Mouse (Mus musculus): ENCODE measurements around the gene Syvn1. TPM values are rescaled to one million over a fixed set of nuclear protein-coding genes. Genes with fewer than 3 reads are reported as not detected.
A peak's percentile ranks its signal among the peaks of the same experiment; 100 is the strongest.

The Syvn1 gene
- 33.6 and 46.5 TPM in 2 replicates for total RNA-seq (2014; fragmentation: Nextera tagmentation)
- total RNA-seq (2017), result 3.8 and 8.2 TPM in 2 replicates

DNA sequence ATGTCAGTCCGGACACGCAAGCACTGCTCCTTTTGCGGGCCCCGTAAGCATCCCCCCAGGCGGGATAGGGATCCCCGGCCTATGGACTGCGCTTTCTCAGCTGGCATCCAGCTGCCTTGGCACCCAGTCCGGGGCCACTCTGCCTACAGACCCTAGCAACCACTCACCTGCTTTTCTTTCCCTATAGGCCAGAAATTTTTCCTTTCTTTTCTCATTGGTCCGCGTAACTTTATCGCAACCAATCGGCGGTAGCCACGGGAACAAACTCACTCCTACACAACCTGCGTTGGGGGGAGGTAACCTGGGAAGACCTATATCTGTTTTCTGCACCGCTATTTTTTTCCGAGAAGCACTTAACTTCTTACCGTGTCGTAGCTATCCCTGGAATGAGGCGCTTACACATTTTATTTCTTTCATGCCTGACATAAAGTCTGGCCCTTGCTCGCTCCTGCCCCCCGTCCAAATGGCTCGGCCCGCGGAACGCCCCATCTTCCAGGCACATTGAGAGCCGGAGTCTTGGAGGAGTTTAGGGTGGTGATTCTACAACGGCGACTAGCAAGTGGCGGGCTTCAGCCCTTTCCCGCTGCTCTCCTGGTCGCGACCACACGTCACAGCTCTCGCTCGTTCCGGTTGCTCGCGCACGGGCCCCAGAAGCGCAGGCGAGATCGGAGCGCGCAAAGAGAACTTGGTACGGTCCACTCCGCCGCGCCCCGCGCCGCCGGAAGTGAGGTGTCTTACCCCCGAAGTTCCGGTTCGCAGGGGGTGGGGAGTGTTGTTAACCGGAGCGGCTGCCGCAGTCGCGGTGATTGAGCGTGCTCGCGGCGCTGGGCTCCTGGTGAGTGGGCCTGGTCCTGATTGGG is at the start of gene Syvn1:
Gene Syvn1, plus strand, starts transcription at position 283 of the 860 bp plus-strand sequence.
- peak; percentile 78 for ATAC-seq (replicated peaks; ENCODE audit: poor library complexity, severe bottlenecking)

DNA sequence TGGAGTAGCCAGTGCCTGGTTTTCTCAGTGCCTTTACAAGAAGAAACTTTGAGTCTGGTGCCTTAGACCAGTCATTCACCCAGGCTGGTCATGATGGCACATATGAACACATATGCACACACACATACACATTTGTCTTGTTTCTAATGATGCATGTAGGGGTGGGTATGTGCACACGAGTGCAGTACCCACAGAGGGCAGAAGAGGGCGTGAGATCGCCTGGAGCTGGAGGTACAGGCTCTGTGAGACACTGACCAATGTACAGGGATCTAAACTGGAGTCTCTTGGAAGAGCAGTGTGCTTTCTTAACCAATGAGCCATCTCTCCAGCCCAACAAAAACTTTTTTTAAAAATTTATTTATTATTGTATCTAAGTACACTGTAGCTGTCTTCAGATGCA is 48.2 kb upstream of the Syvn1 start:
- ATAC-seq (replicated peaks; ENCODE audit: poor library complexity, severe bottlenecking), result no peak

DNA sequence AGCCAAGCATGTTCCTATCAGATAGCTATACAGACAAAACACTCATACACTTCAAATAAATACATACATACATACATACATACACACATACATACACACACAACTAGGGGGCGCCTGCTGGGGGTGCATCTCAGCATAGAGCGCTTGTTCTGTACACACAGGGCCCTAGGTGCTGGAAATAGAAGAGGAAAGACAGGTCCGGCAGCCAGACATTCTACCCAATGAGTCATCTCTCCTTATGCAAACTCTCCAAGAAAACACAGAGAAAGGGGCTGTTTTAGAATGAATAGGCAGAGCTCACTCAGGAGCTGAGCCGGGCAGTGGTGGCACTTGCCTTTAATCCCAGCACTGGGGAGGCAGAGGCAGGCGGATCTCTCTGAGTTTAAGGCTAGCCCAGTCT is 46.4 kb upstream of the Syvn1 start:
- no peak for ATAC-seq (replicated peaks; ENCODE audit: poor library complexity, severe bottlenecking)

- no peak for ATAC-seq (replicated peaks; ENCODE audit: poor library complexity, severe bottlenecking)
These were observed 40.8 kb upstream of the Syvn1 start for GRCm38 (mm10) chr19:6005541-6005940.

DNA sequence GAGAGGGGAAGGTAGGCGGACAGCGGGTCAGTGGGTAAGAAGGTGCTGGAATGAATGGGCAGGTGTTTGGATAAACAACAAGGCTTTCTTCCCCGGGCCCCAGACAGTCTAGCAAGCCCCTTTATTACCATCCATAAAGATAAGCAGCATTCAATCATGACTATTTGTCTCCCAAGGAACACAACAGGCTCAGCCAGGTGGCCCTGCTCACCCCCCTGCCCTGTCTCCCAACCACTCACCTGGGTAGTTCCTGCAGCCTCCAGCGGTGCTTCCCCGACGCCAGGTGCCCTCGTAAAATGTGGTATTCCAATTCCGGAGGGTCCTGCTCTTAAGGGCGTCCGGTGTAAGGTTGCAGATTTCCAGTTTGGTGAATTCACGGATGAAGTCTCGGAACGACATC is 39.4 kb upstream of the Syvn1 start:
- no peak for ATAC-seq (replicated peaks; ENCODE audit: poor library complexity, severe bottlenecking)

- ATAC-seq (replicated peaks; ENCODE audit: poor library complexity, severe bottlenecking), result no peak
These were observed 37.2 kb upstream of the Syvn1 start for GRCm38 (mm10) chr19:6009137-6009536.

DNA sequence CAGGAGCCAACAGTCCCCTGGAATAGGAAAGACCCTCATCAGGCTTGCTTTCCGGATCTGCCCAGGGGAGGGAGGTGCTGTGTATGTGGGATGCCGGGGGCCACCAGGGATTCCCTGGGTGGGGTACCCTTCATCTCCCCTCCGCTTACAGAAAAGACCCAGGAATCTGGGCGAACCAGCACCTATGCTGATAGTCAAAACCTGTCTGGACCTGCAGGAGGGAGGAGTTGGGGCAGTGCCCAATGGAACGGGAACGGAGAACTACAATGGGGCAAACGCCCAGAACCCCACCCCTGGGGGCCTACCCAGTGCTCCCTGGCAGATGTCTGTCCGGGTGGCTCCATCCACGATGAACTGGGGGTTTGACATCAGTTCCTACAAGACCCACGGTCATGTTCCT is 32.7 kb upstream of the Syvn1 start:
- ATAC-seq (replicated peaks; ENCODE audit: poor library complexity, severe bottlenecking), result no peak

DNA sequence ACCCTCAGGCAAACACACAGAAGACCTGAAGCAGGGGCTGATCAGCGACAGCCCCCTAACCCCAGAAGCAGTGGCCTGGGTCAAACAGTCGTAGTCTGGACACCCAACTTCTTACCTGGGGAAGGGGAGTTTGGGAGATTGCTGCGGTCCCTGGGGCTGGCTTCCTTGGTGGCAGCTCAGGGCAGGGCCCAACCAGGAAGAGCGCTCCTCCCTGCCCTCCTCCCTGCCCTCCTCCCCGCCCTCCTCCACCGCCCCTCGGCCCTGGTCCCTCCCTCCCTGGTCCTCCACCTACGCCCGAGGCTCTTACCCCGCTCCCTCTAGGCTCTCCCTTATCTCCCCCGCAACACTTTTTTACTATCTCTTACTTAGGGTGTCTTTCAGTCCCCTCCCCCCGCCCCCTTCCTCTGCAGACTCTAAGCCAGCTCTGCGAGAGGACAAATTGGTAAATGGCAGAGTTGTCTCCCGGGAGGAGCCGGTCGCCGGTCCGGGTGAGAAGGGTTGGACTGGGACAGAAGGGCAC is 31.3 kb upstream of the Syvn1 start:
- peak; percentile 36 for ATAC-seq (replicated peaks; ENCODE audit: poor library complexity, severe bottlenecking)

DNA sequence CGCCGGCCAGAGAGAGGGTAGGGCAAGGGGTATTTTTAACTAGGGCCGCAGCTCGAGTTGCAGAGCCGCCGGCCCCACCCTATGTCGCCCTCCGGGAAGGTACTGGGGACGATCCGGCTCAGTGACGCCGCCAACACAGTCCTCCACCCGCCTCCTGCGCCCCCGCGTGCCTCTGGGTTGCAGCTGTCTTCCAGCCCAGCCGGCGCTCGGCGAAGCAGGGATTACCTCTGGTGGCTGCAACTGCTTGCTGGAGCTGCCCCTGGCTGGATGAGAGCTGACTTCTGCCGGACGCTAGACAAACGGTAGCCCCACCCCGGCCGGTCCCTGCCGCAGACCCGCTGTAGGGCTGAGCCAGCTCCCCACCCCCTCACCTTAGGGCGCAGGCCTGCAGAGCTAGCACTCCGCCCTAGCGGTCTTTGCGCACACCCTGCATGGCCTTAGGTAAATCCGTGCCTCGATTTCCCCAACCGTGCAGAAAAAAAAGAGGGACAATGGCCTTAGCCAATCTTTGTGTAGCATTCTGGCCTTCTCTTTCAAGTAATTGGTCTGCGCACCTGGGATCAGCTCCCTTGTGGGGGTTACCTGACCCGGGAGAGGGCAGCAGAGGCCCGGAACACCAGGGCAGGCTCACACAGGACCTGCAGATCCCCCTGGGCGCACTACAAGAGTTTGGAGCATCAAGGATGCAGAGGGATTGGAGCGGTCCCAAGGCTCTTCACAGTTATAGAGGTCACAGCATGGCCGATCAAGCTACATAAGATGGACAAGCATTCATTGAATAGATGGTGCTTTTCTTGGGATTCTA is 30.7 kb upstream of the Syvn1 start, which contains the start of gene Capn1:
Gene Capn1, minus strand, starts transcription at position 387 of the 805 bp plus-strand sequence.
- peak; percentile 68 for ATAC-seq (replicated peaks; ENCODE audit: poor library complexity, severe bottlenecking)

DNA sequence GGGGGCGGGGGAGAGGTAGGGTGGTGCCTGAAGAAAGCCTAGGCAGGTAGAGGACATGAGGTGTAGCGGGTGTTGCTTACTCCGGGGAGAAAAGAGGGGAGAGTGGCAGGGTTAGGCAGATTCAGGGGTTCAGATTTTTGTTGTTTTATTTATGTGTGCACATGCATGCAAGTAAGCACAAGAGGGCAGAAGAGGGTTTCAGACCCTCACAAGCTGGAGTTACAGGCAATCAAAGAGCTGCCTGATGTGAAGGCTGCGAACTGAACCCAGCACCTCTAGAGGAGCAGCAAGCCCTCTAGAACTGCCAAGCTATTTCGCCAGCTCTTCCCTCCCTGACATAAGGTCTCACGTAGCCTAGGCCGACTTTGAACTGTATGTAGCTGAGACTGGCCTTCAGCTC is 29.8 kb upstream of the Syvn1 start:
- ATAC-seq (replicated peaks; ENCODE audit: poor library complexity, severe bottlenecking), result no peak

DNA sequence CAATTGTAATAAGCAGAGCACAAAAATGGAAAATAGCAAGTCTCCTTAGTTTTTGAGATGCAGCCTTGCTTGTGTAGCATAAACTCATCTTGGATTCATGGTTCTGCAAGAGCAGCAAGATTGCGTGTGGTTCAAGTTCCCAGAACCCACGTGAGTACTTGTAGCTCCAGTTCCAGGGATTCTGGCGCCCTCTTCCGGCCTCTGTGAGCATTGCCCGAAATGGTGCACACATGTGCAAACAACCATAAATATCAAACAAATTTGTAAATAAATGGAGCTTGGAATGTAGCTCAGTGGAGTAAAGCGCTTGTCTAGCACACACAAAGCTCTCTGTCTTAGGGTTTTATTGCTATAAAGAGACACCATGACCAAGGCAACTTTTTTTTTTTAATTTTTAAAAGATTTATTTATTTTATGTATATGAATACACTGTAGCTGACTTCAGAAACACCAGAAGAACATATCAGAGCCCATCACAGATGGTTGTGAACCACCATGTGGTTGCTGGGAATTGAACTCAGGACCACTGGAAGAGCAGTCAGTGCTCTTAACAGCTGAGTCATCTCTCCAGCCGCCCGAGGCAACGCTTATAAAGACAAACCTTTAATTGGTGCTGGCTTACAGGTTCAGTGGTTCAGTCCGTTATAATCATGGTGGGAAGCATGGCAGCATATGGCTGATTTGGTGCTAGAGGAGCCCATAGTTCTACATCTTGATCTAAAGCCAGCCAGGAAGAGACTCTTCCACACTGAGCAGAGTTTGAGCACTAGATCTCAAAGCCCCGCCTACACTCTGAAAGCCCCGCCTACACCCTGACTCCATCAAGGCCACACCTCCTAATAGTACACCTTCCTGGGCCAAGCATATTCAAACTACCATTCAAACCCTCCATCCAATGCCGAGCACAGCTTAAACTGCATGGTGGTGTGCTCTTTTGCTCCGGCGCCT is 28.0 kb upstream of the Syvn1 start:
- ATAC-seq (replicated peaks; ENCODE audit: poor library complexity, severe bottlenecking), result peak; percentile 62

GRCm38 (mm10) chr19:6020276-6020675 is 26.1 kb upstream of the Syvn1 start:
- ATAC-seq (replicated peaks; ENCODE audit: poor library complexity, severe bottlenecking), result no peak

GRCm38 (mm10) chr19:6023059-6023458 is 23.3 kb upstream of the Syvn1 start:
- ATAC-seq (replicated peaks; ENCODE audit: poor library complexity, severe bottlenecking), result no peak

DNA sequence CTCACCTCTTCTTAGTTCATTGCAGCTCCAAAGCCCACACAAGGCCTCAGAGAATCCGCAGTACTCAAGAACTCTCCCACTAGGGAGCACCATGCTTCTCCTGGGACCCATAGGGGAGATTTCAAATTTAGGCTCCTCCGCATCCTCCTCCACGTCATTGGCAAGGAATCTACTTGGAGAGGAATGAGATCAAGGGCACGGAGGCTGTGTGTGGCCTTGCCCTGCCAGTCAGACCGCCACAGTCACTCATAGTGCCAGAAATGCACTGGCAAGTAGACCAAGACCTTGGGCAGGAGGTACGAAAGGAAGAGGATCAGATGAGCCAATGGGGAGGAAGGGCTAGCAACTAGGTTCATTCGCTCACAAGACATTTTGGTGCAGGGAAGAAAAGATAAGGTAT is 22.4 kb upstream of the Syvn1 start:
- no peak for ATAC-seq (replicated peaks; ENCODE audit: poor library complexity, severe bottlenecking)

DNA sequence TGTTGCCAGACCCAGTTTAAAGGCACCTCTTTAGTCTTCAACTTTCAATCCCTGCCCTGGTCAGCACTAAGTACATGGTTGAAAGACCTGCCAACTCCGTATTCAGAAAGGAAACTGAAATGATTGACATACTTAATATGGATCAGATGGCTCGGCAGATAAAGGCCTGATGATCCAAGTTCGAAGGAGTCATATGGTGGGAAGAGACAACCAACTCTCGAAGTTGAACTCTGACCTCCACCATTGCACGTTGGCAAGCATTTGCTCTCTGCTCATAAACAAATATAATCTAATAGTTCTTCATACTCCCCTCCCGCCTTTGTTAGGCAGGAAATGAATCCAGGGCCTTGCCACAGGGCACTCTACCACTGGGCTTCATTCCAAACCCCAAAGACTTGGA is 17.4 kb upstream of the Syvn1 start:
- no peak for ATAC-seq (replicated peaks; ENCODE audit: poor library complexity, severe bottlenecking)

GRCm38 (mm10) chr19:6029426-6029825 is 16.9 kb upstream of the Syvn1 start:
- ATAC-seq (replicated peaks; ENCODE audit: poor library complexity, severe bottlenecking), result no peak

DNA sequence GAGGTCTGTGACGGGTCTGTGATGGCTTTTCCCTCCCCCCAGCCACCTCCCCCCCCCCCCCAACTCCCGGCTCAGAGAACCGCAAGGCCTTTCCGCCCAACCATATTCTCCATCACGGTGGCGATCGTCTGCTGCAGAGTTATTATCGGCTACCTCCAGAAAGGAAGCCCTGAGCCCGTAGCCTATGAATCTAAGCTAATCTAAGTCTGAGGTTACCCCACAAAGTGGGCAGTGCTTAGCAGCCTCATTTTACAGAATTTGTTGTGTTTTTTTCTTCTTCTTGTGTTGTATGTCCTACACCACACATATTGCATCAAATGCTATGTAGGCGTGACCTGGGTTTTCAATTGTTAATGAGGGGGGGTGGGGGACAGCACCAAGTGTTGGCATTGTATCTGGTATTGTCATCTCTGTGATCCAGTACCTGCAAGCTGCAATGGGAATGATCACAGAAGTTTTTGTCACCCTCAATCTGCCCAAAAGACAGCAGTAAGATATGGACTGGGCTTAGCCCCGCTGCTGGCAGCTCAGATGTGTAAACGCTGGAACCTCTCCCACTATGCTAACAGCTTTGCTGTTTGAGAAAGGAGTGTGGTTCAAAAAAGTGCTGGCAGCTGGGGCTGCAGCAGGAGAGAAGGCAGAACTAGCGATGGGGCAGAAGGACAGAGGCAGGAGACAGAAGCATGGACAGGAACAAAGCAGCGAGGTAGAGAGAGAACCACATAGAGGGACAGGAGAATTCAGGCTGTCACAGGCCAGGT is 15.7 kb upstream of the Syvn1 start:
- no peak for ATAC-seq (replicated peaks; ENCODE audit: poor library complexity, severe bottlenecking)

GRCm38 (mm10) chr19:6035966-6036585 is 10.3 kb upstream of the Syvn1 start:
- ATAC-seq (replicated peaks; ENCODE audit: poor library complexity, severe bottlenecking), result peak; percentile 88

- no peak for ATAC-seq (replicated peaks; ENCODE audit: poor library complexity, severe bottlenecking)
These were observed 8.7 kb upstream of the Syvn1 start for GRCm38 (mm10) chr19:6037695-6038094.
